Mouse (Mus musculus) liver (tissue): ENCODE results near the gene Exosc3.

Source experiments
- DNase-seq: peaks from one replicate; pipeline ENCODE4 v3.0.0-alpha.2; 2020; ENCODE audit warnings: mixed read lengths

Gene Exosc3

GRCm38 (mm10) chr4:45279292-45279691, 63.2 kb downstream of the Exosc3 start:
- DNase-seq = no peak

- DNase-seq = no peak
Observed at GRCm38 (mm10) chr4:45275770-45276169, 66.8 kb downstream of the Exosc3 start.

- no peak for DNase-seq
Observed at GRCm38 (mm10) chr4:45271041-45271452, 71.5 kb downstream of the Exosc3 start.

- DNase-seq = peak; percentile 58
Observed at GRCm38 (mm10) chr4:45267883-45268282, 74.6 kb downstream of the Exosc3 start.
